Mouse (Mus musculus) limb, embryonic 15.5 days (tissue): ENCODE measurements at regions not wholly inside any gene's neighbourhood (a gene's known extent, or its start where the extent isn't known, plus 50 kb on each side); places are given as distances from the start of the nearest gene placed in this dataset.

Source experiments
- ATAC-seq: fragments of 200-750 bp; cut with Nextera tagmentation; 2 replicates; pipeline ENCODE4 v1.8.0; 2017; ENCODE audit warnings: low read depth, moderate TSS enrichment; ENCODE audit not compliant: insufficient number of reproducible peaks, low FRiP score, low TSS enrichment
- H3K27ac ChIP-seq: fragments of 300-500 bp; sonication (generic); 2 replicates; pipeline ENCODE4 v1.5.1; 2015; ENCODE audit warnings: moderate library complexity, mild to moderate bottlenecking, inconsistent platforms
- H3K27me3 ChIP-seq: fragments of 300-500 bp; sonication (generic); 2 replicates; pipeline ENCODE4 v1.6.1; 2015; ENCODE audit warnings: inconsistent platforms
- H3K36me3 ChIP-seq: fragments of 300-500 bp; sonication (generic); 2 replicates; pipeline ENCODE4 v1.6.1; 2015; ENCODE audit warnings: inconsistent platforms
- H3K4me1 ChIP-seq: fragments of 300-500 bp; sonication (generic); 2 replicates; pipeline ENCODE4 v1.6.1; 2015; ENCODE audit warnings: inconsistent platforms
- H3K4me2 ChIP-seq: fragments of 300-500 bp; sonication (generic); 2 replicates; pipeline ENCODE4 v1.6.1; 2015; ENCODE audit warnings: mild to moderate bottlenecking, inconsistent platforms
- H3K4me3 ChIP-seq: fragments of 300-500 bp; sonication (generic); 2 replicates; pipeline ENCODE4 v1.5.1; 2015; ENCODE audit warnings: mild to moderate bottlenecking, inconsistent platforms
- H3K9ac ChIP-seq: fragments of 300-500 bp; sonication (generic); 2 replicates; pipeline ENCODE4 v1.6.1; 2015; ENCODE audit warnings: inconsistent platforms
- H3K9me3 ChIP-seq: fragments of 300-500 bp; sonication (generic); 2 replicates; pipeline ENCODE4 v1.6.1; 2016; ENCODE audit warnings: inconsistent platforms
- WGBS: fragments of 180-500 bp; shearing (Covaris S2); methylation state at CpG from one replicate; pipeline ENCODE4 v1.1.7; 2015; 5-methylcytosine and 5-hydroxymethylcytosine counted together

DNA sequence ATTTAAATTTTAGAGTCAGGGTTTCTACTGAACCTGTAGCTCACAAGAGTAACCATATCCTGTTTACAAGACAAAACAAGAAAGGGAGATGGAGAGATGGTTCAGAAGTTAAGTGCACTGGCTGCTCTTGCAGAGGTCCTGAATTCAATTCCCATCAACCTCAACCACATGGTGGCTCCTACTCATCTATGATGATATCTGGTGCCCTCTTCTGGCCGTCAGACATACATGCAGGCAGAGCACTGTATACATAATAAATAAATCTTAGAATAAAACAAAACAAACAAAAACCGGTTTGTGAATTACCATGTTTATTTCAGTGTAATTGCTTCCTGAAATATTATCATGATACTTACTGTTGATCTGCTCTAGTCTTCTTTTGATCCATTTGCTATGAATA is 845.4 kb downstream of the Pcdh18 start:
- H3K9me3 ChIP-seq: no peaks in the 10 kb centered on the region
- no peak overlapping the region for H3K4me2 ChIP-seq
- no peak for ATAC-seq
- no peaks in the 10 kb centered on the region for H3K4me1 ChIP-seq
- no peak overlapping the region for H3K4me3 ChIP-seq
- no peaks in the 10 kb centered on the region for H3K27me3 ChIP-seq
- no peak overlapping the region for H3K9ac ChIP-seq
- H3K36me3 ChIP-seq: no peaks in the 10 kb centered on the region
- WGBS: 53% methylated on average over 2 of the region's 2 CpGs
- H3K27ac ChIP-seq: no peak overlapping the region

DNA sequence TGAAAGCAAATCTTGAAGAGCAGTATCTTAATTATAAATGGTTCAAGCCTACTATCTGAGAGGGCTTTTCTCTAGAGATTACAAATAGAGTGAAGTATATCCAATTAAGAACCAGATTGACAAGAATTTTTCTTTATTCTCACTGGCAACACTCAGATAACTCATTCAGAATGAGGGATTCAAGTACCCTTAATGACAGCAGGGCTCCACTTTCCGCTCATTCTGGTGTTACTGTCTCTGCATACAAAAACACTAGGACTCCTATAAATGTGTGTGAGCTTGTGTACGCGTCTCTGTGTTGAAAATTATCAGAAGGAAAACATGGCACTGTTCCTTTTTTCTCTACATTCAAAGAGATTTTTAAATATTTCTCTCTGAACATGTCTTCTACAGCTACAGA is 866.7 kb downstream of the Pcdh18 start:
- no peak overlapping the region for H3K4me3 ChIP-seq
- no peak overlapping the region for H3K4me2 ChIP-seq
- H3K27me3 ChIP-seq: no peaks in the 10 kb centered on the region
- H3K9me3 ChIP-seq: no peaks in the 10 kb centered on the region
- no peak overlapping the region for H3K9ac ChIP-seq
- no peak for ATAC-seq
- no peaks in the 10 kb centered on the region for H3K4me1 ChIP-seq
- no peak overlapping the region for H3K27ac ChIP-seq
- 89% methylated on average over 3 of the region's 3 CpGs for WGBS
- H3K36me3 ChIP-seq: no peaks in the 10 kb centered on the region

DNA sequence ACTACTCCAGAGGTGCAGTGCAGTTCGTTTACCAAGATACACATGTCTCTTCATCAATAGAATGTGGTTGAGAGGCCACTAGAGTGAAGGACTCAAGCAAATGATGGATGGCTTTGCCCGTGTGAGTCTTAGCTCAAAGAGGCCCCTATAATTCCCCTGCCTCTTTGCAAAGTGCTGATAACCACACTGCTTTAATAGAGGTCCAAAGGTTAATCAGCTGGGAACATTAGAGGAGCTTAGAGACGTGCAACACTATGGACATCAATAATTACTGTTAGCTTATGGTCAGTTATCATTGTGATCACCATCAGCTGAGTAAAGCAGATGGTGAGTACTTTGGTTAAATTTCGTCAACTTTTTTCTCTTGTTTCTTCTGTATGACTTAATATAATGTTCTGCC is 869.2 kb downstream of the Pcdh18 start:
- no peak for ATAC-seq
- no peak overlapping the region for H3K4me2 ChIP-seq
- WGBS: 29% methylated on average over 4 of the region's 4 CpGs
- no peaks in the 10 kb centered on the region for H3K4me1 ChIP-seq
- H3K9ac ChIP-seq: no peak overlapping the region
- no peaks in the 10 kb centered on the region for H3K36me3 ChIP-seq
- H3K27me3 ChIP-seq: no peaks in the 10 kb centered on the region
- H3K4me3 ChIP-seq: no peak overlapping the region
- no peaks in the 10 kb centered on the region for H3K9me3 ChIP-seq
- H3K27ac ChIP-seq: no peak overlapping the region

GRCm38 (mm10) chr3:48869527-48869926 is 887.6 kb downstream of the Pcdh18 start:
- no peaks in the 10 kb centered on the region for H3K4me1 ChIP-seq
- no peaks in the 10 kb centered on the region for H3K9me3 ChIP-seq
- H3K36me3 ChIP-seq: no peaks in the 10 kb centered on the region
- no peak overlapping the region for H3K4me2 ChIP-seq
- no peak for ATAC-seq
- WGBS: 61% methylated on average over 2 of the region's 2 CpGs
- H3K9ac ChIP-seq: no peak overlapping the region
- no peak overlapping the region for H3K27ac ChIP-seq
- H3K27me3 ChIP-seq: no peaks in the 10 kb centered on the region
- no peak overlapping the region for H3K4me3 ChIP-seq

GRCm38 (mm10) chr3:48846049-48846653 is 911.0 kb downstream of the Pcdh18 start:
- WGBS: 16% methylated on average over 6 of the region's 6 CpGs
- no peak overlapping the region for H3K27ac ChIP-seq
- no peaks in the 10 kb centered on the region for H3K36me3 ChIP-seq
- no peaks in the 10 kb centered on the region for H3K4me1 ChIP-seq
- peak overlapping the region; percentile 39 for H3K4me2 ChIP-seq
- no peak for ATAC-seq
- no peak overlapping the region for H3K9ac ChIP-seq
- H3K4me3 ChIP-seq: peak overlapping the region; percentile 28
- H3K27me3 ChIP-seq: no peaks in the 10 kb centered on the region
- no peaks in the 10 kb centered on the region for H3K9me3 ChIP-seq

- no peak for ATAC-seq
- no peak overlapping the region for H3K27ac ChIP-seq
- H3K9me3 ChIP-seq: no peaks in the 10 kb centered on the region
- no peaks in the 10 kb centered on the region for H3K4me1 ChIP-seq
- no peak overlapping the region for H3K4me3 ChIP-seq
- no peak overlapping the region for H3K4me2 ChIP-seq
- no peak overlapping the region for H3K9ac ChIP-seq
- H3K27me3 ChIP-seq: no peaks in the 10 kb centered on the region
- no peaks in the 10 kb centered on the region for H3K36me3 ChIP-seq
- WGBS: 62% methylated on average over 3 of the region's 3 CpGs
Measured at GRCm38 (mm10) chr3:48840692-48841091, 916.4 kb downstream of the Pcdh18 start.

GRCm38 (mm10) chr3:48823360-48823759 is 933.8 kb downstream of the Pcdh18 start:
- H3K9ac ChIP-seq: no peak overlapping the region
- H3K9me3 ChIP-seq: no peaks in the 10 kb centered on the region
- WGBS: 47% methylated on average over 6 of the region's 6 CpGs
- no peak overlapping the region for H3K4me3 ChIP-seq
- H3K27ac ChIP-seq: no peak overlapping the region
- no peaks in the 10 kb centered on the region for H3K4me1 ChIP-seq
- no peaks in the 10 kb centered on the region for H3K27me3 ChIP-seq
- H3K4me2 ChIP-seq: no peak overlapping the region
- no peaks in the 10 kb centered on the region for H3K36me3 ChIP-seq
- no peak for ATAC-seq

GRCm38 (mm10) chr3:48804398-48804797 is 952.7 kb downstream of the Pcdh18 start:
- no peak overlapping the region for H3K9ac ChIP-seq
- no peak for ATAC-seq

GRCm38 (mm10) chr3:48771709-48772108 is 985.4 kb downstream of the Pcdh18 start:
- 87% methylated on average over 4 of the region's 4 CpGs for WGBS
- Histone ChIP-seq H3K36me3 (no peaks in the 10 kb centered on the region), H3K27me3 (no peaks in the 10 kb centered on the region), H3K9ac (no peak overlapping the region), H3K4me2 (no peak overlapping the region), H3K27ac (no peak overlapping the region), H3K4me1 (no peaks in the 10 kb centered on the region), H3K9me3 (no peaks in the 10 kb centered on the region), H3K4me3 (no peak overlapping the region)
- ATAC-seq: no peak

More at GRCm38 (mm10) chr3:48804398-48804797, 952.7 kb downstream of the Pcdh18 start:
- H3K4me2 ChIP-seq: no peak overlapping the region
- no peak overlapping the region for H3K4me3 ChIP-seq
- H3K36me3 ChIP-seq: no peaks in the 10 kb centered on the region
- H3K9me3 ChIP-seq: no peaks in the 10 kb centered on the region
- H3K27me3 ChIP-seq: no peaks in the 10 kb centered on the region
- WGBS: 47% methylated on average over 5 of the region's 5 CpGs
- H3K4me1 ChIP-seq: no peaks in the 10 kb centered on the region
- no peak overlapping the region for H3K27ac ChIP-seq
